ENCODE assay signal across 23 mouse cellular contexts in the genomic region with DNA sequence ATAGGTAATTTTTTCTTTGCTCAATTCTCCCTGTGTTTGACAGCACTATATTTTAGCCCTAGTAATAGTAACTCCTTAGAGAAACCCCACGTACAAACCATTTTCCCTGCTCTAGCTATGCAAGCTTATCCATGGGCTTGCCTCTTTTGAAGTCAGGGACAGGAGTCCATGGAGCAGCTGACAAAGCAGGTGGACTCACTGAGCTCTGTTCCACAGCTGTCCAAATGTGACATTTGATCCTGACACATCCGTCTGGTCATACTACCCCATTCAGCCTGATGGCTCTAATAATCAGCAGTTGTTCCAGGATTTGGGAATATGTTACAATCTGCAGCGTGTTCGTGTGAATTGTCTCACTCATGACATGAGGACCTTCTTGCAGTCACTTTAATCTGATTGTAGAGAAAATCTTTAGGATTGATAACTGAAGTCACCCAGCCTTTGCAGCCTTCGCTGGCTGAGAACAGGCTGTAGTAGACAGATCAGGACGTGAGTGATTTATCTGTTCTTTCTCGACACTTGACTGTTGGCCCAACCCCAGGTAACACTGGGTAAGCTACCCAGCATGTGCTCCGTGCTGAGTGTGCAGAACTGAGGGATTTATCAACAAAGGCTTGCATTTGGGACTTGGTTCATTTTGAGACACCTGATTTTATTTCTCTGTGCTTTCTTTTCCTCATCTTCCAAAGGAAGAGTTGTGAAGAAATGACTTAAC. TPM values are rescaled to one million over a fixed set of nuclear protein-coding genes. Genes with fewer than 3 reads are reported as not detected.
A peak's percentile ranks its signal among the peaks of the same experiment; 100 is the strongest.
DNase-seq lines count a peak whose midpoint lies in the region; ATAC-seq and TF ChIP-seq lines count a peak whose summit lies in the region.
"Had no signal": no experiment of that assay in that cellular context is flagged by ENCODE, and none has a peak within 500 bp of the region (broad histone marks: within the 10 kb centered on the region; RNA-seq: fewer than 3 reads in every experiment).

No protein-coding gene starts in this region.

- H3K36me3 ChIP-seq in liver, adult 2 months (ENCODE audit: control insufficient read depth, insufficient read depth, low read length), result no peaks in the 10 kb centered on the region
- H3K36me3 ChIP-seq in liver, postnatal 0 days (replicated peaks; ENCODE audit: insufficient read depth, low read length), result no peaks in the 10 kb centered on the region
- H3K36me3 ChIP-seq in embryonic facial prominence, embryonic 14.5 days (ENCODE audit: control insufficient read depth, insufficient read depth, low read length), result no peaks in the 10 kb centered on the region
- H3K36me3 ChIP-seq in forebrain, embryonic 14.5 days (ENCODE audit: control insufficient read depth, insufficient read depth, low read length), result no peaks in the 10 kb centered on the region
- H3K36me3 ChIP-seq: forebrain, embryonic 10.5 days; heart, embryonic 12.5 days; liver, embryonic 13.5 days; midbrain, embryonic 13.5 days; neural tube, embryonic 13.5 days had no signal

- no peaks in the 10 kb centered on the region for H3K9me3 ChIP-seq in liver, postnatal 0 days (ENCODE audit: low read length)
- no peaks in the 10 kb centered on the region for H3K9me3 ChIP-seq in embryonic facial prominence, embryonic 14.5 days (ENCODE audit: control insufficient read depth, low read length)
- H3K9me3 ChIP-seq in forebrain, embryonic 14.5 days (replicated peaks; ENCODE audit: control insufficient read depth, low read length), result no peaks in the 10 kb centered on the region
- H3K9me3 ChIP-seq: forebrain, embryonic 10.5 days; heart, embryonic 12.5 days; liver, embryonic 13.5 days; neural tube, embryonic 13.5 days had no signal

- TF ChIP-seq EP300 in liver, postnatal 0 days (IDR thresholded peaks at IDR 0.05; ENCODE audit: low read depth), result no peak

- intact Hi-C loops in heart, postnatal 25 days (cut with DNase I), result no loop called here

- no peak overlapping the region for H3K9ac ChIP-seq in liver, adult 2 months (ENCODE audit: low read depth, low read length)
- H3K9ac ChIP-seq in liver, postnatal 0 days (replicated peaks), result no peak overlapping the region
- H3K9ac ChIP-seq in embryonic facial prominence, embryonic 14.5 days (ENCODE audit: low read depth, low read length), result no peak overlapping the region
- H3K9ac ChIP-seq in forebrain, embryonic 14.5 days (ENCODE audit: low read length), result no peak overlapping the region
- H3K9ac ChIP-seq: heart, embryonic 12.5 days; liver, embryonic 13.5 days; lung, embryonic 14.5 days; midbrain, embryonic 13.5 days; neural tube, embryonic 13.5 days had no signal

- H3K4me2 ChIP-seq in liver, postnatal 0 days (ENCODE audit: low read depth, low read length), result no peak overlapping the region
- no peak overlapping the region for H3K4me2 ChIP-seq in embryonic facial prominence, embryonic 14.5 days (ENCODE audit: low read depth, low read length)
- H3K4me2 ChIP-seq in forebrain, embryonic 14.5 days (ENCODE audit: low read length), result no peak overlapping the region
- H3K4me2 ChIP-seq: heart, embryonic 12.5 days; liver, embryonic 13.5 days; lung, embryonic 14.5 days; midbrain, embryonic 13.5 days; neural tube, embryonic 13.5 days had no signal

- no peaks in the 10 kb centered on the region for H3K27me3 ChIP-seq in liver, adult 2 months (ENCODE audit: control insufficient read depth, insufficient read depth, low read length)
- H3K27me3 ChIP-seq in liver, postnatal 0 days (ENCODE audit: insufficient read depth, low read length), result no peaks in the 10 kb centered on the region
- no peaks in the 10 kb centered on the region for H3K27me3 ChIP-seq in embryonic facial prominence, embryonic 14.5 days (replicated peaks; ENCODE audit: control insufficient read depth, insufficient read depth, low read length)
- H3K27me3 ChIP-seq in forebrain, embryonic 14.5 days (replicated peaks; ENCODE audit: control insufficient read depth, insufficient read depth, low read length), result no peaks in the 10 kb centered on the region
- H3K27me3 ChIP-seq: heart, embryonic 12.5 days; liver, embryonic 13.5 days; midbrain, embryonic 13.5 days; neural tube, embryonic 13.5 days had no signal

- WGBS in liver, adult 2 months, result 78% methylated on average over 8 of the region's 8 CpGs
- 62% methylated on average over 8 of the region's 8 CpGs for WGBS in liver, postnatal 0 days (ENCODE audit: insufficient replicate concordance)
- 44% methylated on average over 8 of the region's 8 CpGs for WGBS in embryonic facial prominence, embryonic 14.5 days
- 82% methylated on average over 8 of the region's 8 CpGs for WGBS in forebrain, embryonic 14.5 days

- no peak for TF ChIP-seq POLR2A in liver, adult 2 months (IDR thresholded peaks at IDR 0.05; ENCODE audit: extremely low read depth, insufficient read depth, low read length)

- H3K27ac ChIP-seq in liver, adult 2 months (replicated peaks; ENCODE audit: insufficient read depth, low read depth, low read length), result no peak overlapping the region
- H3K27ac ChIP-seq in liver, postnatal 0 days (ENCODE audit: low read depth), result no peak overlapping the region
- no peak overlapping the region for H3K27ac ChIP-seq in embryonic facial prominence, embryonic 14.5 days (replicated peaks; ENCODE audit: low read depth, low read length)
- no peak overlapping the region for H3K27ac ChIP-seq in forebrain, embryonic 14.5 days (ENCODE audit: low read depth, low read length)
- H3K27ac ChIP-seq: forebrain, embryonic 10.5 days; hindbrain, postnatal 0 days; liver, embryonic 13.5 days; midbrain, embryonic 13.5 days; neural tube, embryonic 13.5 days had no signal

- ATAC-seq in liver, postnatal 0 days, result no peak
- peak; percentile 65; the same call in 1 of the 2 replicates for ATAC-seq in embryonic facial prominence, embryonic 14.5 days (ENCODE audit: low read depth)
- no peak for ATAC-seq in forebrain, embryonic 14.5 days
- ATAC-seq: CD4-positive, CD25-positive, alpha-beta regulatory T cell, adult 4 months; hindbrain, postnatal 0 days; intestine, postnatal 0 days; midbrain, embryonic 13.5 days had no signal

- no peak for TF ChIP-seq CTCF in liver, adult 2 months (IDR thresholded peaks at IDR 0.05; ENCODE audit: low read depth, low read length)
- TF ChIP-seq CTCF in liver, postnatal 0 days (IDR thresholded peaks at IDR 0.05; ENCODE audit: low read depth), result no peak

- H3K4me3 ChIP-seq in liver, adult 2 months (ENCODE audit: insufficient read depth, low read depth, low read length), result no peak overlapping the region
- H3K4me3 ChIP-seq in liver, postnatal 0 days (ENCODE audit: low read depth, low read length), result no peak overlapping the region
- no peak overlapping the region for H3K4me3 ChIP-seq in embryonic facial prominence, embryonic 14.5 days (ENCODE audit: low read depth, low read length)
- no peak overlapping the region for H3K4me3 ChIP-seq in forebrain, embryonic 14.5 days (ENCODE audit: low read depth, low read length)
- H3K4me3 ChIP-seq: forebrain, embryonic 10.5 days; heart, embryonic 12.5 days; liver, embryonic 13.5 days; midbrain, embryonic 13.5 days; neural tube, embryonic 13.5 days had no signal

- no peaks in the 10 kb centered on the region for H3K4me1 ChIP-seq in liver, adult 2 months (ENCODE audit: control insufficient read depth, insufficient read depth, low read length)
- no peaks in the 10 kb centered on the region for H3K4me1 ChIP-seq in liver, postnatal 0 days (ENCODE audit: insufficient read depth)
- H3K4me1 ChIP-seq in embryonic facial prominence, embryonic 14.5 days (ENCODE audit: control insufficient read depth, insufficient read depth, low read length), result no peaks in the 10 kb centered on the region
- no peaks in the 10 kb centered on the region for H3K4me1 ChIP-seq in forebrain, embryonic 14.5 days (ENCODE audit: control insufficient read depth, insufficient read depth, low read length)
- H3K4me1 ChIP-seq: heart, embryonic 12.5 days; liver, embryonic 13.5 days had no signal

- peak; percentile 5 for DNase-seq in heart, adult 8-10 months (ENCODE audit: low spot score)
- DNase-seq in heart, postnatal 25 days (ENCODE audit: low spot score), result no peak
- peak; percentile 9 for DNase-seq in liver, adult 2 months (ENCODE audit: extremely low read depth, low read depth, low spot score)
- DNase-seq in liver, postnatal 0 days, result no peak
- peak; percentile 71 for DNase-seq in embryonic facial prominence, embryonic 14.5 days (ENCODE audit: low spot score)
- DNase-seq in mesoderm, embryonic 11.5 days (ENCODE audit: low read depth, low spot score), result peak; percentile 54
- no peak for DNase-seq in forebrain, embryonic 14.5 days (ENCODE audit: low spot score)
- DNase-seq in layer of hippocampus, adult 9-10 months (ENCODE audit: low spot score), result no peak
- DNase-seq: adrenal gland, postnatal 25 days; cerebellum, adult 9-10 months; gastrocnemius, postnatal 36 days; left cerebral cortex, postnatal 4 days; liver, embryonic 13.5 days; lung, embryonic 14.5 days; thymus, postnatal 36 days had no signal

- H3K79me2 ChIP-seq in liver, adult 2 months (ENCODE audit: control insufficient read depth, insufficient read depth, low read length), result no peaks in the 10 kb centered on the region

RNA-seq across cellular contexts. Expression of a gene that starts 37.6 kb away (rescaled TPM):
- 10 to 100 TPM in 3 of 4 experiments, 1 to 10 TPM in 1; 7.6 to 12.9 (median 11.5) TPM for total RNA-seq in heart, adult 8-10 months (2022)
- total RNA-seq in heart, postnatal 25 days (2021), result 10 to 100 TPM; 12.8 to 12.9 TPM
- 0.28 and 0.40 TPM in 2 replicates for total RNA-seq in liver, adult 2 months (2014; rRNA removed)
- 0.22 and 0.31 TPM in 2 replicates for polyA plus RNA-seq in liver, adult 2 months (2012; rRNA removed)
- polyA plus RNA-seq in liver, postnatal 0 days (2015; fragmentation: Nextera tagmentation; extraction: Ambion mirVana), result 0.26 and 0.35 TPM in 2 replicates
- 30.5 and 30.8 TPM in 2 replicates for polyA plus RNA-seq in embryonic facial prominence, embryonic 14.5 days (2014; fragmentation: Nextera tagmentation; extraction: Ambion mirVana)
- 10.4 and 15.2 TPM in 2 replicates for polyA plus RNA-seq in forebrain, embryonic 14.5 days (2014; fragmentation: Nextera tagmentation; extraction: Ambion mirVana)
- total RNA-seq: hematopoietic stem cell, adult 5-6 weeks had no signal

Comparison
In these comparisons a context has a peak if more than half of its experiments do, and no peak if none do; other contexts are left out.
1. DNase-seq: peak in heart, adult 8-10 months (single experiment), liver, adult 2 months (single experiment), embryonic facial prominence, embryonic 14.5 days (single experiment) and mesoderm, embryonic 11.5 days (single experiment); none in heart, postnatal 25 days (single experiment), liver, postnatal 0 days (single experiment), forebrain, embryonic 14.5 days (single experiment) and layer of hippocampus, adult 9-10 months (single experiment).